Mouse (Mus musculus) limb, embryonic 10.5 days (tissue): ENCODE measurements around the gene Gm11042. TPM values are rescaled to one million over a fixed set of nuclear protein-coding genes. Genes with fewer than 3 reads are reported as not detected.

ENCODE experiments used
- DNase-seq: peaks from one replicate; pipeline ENCODE4 v3.0.0-alpha.2; 2017; ENCODE audit warnings: low spot score
- H3K27ac ChIP-seq: fragments of 300-500 bp; sonication (generic); 2 replicates; pipeline ENCODE4 v1.5.1; 2016; ENCODE audit warnings: mild to moderate bottlenecking
- H3K27me3 ChIP-seq: fragments of 300-500 bp; sonication (generic); 2 replicates; pipeline ENCODE4 v1.6.1; 2016; ENCODE audit warnings: low read depth, mild to moderate bottlenecking; ENCODE audit not compliant: poor library complexity, severe bottlenecking
- H3K36me3 ChIP-seq: fragments of 300-500 bp; sonication (generic); 2 replicates; pipeline ENCODE4 v1.6.1; 2016; ENCODE audit warnings: mild to moderate bottlenecking, moderate library complexity
- H3K4me1 ChIP-seq: fragments of 300-500 bp; sonication (generic); 2 replicates; pipeline ENCODE4 v1.6.1; 2016
- H3K4me3 ChIP-seq: fragments of 300-500 bp; sonication (generic); 2 replicates; pipeline ENCODE4 v1.5.1; 2016; ENCODE audit warnings: mild to moderate bottlenecking, moderate library complexity
- H3K9me3 ChIP-seq: fragments of 300-500 bp; sonication (generic); replicated peaks from 2 replicates; pipeline ENCODE4 v1.6.1; 2016; ENCODE audit warnings: mild to moderate bottlenecking
- WGBS: fragments of 180-500 bp; shearing (Covaris S2); methylation state at CpG from one replicate; pipeline ENCODE4 v1.1.7; 2016; 5-methylcytosine and 5-hydroxymethylcytosine counted together
- polyA plus RNA-seq: library from polyadenylated mRNA; unstranded; fragments of >200 nt; fragmentation: Nextera tagmentation; extraction: Ambion mirVana; gene quantifications from 2 replicates; pipeline ENCODE4 v1.2.1, GENCODE M21; 2016

The Gm11042 gene
- polyA plus RNA-seq = not detected in 2 replicates

DNA sequence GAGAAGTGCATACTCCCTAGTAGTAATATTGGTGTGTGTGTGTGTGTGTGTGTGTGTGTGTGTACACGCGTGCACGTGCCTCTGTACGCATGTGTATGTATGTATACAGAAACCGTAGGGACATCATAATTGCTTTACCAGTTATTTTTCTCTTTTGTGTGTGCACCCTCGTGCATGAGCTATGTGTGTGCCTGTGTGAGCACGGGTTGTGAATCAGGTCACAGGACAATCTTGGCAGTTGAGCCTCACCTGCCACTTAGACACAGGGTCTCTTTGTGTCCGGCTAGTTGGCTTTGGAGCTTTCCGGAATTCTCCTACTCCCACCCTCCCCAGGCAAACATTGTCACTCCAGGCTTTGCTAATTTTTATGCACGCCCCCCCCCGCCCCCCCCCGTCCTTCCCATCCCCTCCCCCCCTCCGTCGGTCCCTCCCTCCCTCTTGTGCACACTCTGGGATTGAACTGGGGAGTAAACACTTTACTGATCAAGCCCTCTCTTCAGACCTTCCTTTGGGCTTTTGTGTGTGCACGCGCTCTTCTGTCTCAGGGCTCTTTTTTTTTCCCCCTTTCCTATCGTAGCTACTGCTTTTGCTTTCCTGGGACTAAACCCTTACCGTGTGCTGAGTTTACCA is at the start of gene Gm11042:
Gene Gm11042 (minus strand): TSS at position 51 of the 630 bp plus-strand sequence.
- Histone ChIP-seq H3K9me3 (no peaks in the 10 kb centered on the region), H3K27ac (peak within 1 kb of the TSS; percentile 89), H3K27me3 (no peaks in the 10 kb centered on the region), H3K36me3 (no peaks in the 10 kb centered on the region), H3K4me3 (peak within 1 kb of the TSS; percentile 58), H3K4me1 (peaks cover 3% of the 10 kb centered on the region; the same call in 1 of the 2 replicates)
- 41% methylated on average over 16 of the region's 18 CpGs for WGBS
- peak; percentile 44 for DNase-seq

DNA sequence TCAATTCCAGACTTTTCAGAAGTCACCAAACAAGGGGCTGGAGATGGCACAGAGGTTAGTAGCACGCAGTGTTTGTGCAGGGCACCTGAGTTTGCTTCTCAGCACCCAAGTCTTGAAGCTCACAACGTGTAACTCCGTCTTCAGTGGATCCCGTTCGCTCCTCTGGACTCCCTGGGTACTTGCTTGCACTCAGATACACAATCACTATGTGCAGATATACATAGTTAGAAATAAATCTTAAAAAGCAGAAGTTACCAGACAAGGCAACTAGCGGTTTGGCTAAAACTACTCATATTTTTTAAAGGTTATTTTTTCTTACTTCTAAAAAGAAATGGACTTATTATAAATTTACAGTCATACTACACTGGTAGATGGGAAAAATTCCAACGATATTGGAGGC is 48.3 kb upstream of the Gm11042 start:
- 89% methylated on average over 7 of the region's 7 CpGs for WGBS
- H3K9me3 ChIP-seq = no peaks in the 10 kb centered on the region

DNA sequence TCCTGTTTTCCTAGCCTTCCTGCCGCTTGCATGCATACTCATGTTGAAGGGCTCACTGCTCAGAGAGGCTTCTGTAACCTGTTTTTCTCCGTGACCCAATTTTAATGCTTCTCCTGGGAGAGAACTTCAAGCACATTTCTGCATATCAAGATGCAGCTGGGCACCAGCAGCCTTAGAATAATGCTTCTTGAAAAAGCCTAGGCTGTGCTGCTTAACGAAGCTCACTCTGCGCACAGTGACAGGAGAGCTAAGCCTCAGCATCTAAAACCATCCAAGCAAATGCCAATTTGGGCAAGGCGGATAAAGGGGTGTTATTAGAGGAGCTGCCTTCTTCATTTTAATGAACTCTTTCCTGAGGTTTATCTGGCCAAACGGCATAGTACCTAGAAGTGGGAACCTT is 46.9 kb upstream of the Gm11042 start:
- Histone ChIP-seq H3K36me3 (no peaks in the 10 kb centered on the region), H3K4me3 (no peak overlapping the region), H3K27ac (peak overlapping the region; percentile 30; the same call in 1 of the 2 replicates), H3K4me1 (peaks cover 15% of the 10 kb centered on the region), H3K27me3 (no peaks in the 10 kb centered on the region), H3K9me3 (no peaks in the 10 kb centered on the region)
- no peak for DNase-seq
- WGBS = 80% methylated on average over 6 of the region's 6 CpGs

More for the DNA sequence above, 48.3 kb upstream of the Gm11042 start:
- Histone ChIP-seq H3K27me3 (no peaks in the 10 kb centered on the region), H3K4me3 (no peak overlapping the region), H3K27ac (no peak overlapping the region), H3K36me3 (no peaks in the 10 kb centered on the region), H3K4me1 (peaks cover 15% of the 10 kb centered on the region)
- DNase-seq = no peak

DNA sequence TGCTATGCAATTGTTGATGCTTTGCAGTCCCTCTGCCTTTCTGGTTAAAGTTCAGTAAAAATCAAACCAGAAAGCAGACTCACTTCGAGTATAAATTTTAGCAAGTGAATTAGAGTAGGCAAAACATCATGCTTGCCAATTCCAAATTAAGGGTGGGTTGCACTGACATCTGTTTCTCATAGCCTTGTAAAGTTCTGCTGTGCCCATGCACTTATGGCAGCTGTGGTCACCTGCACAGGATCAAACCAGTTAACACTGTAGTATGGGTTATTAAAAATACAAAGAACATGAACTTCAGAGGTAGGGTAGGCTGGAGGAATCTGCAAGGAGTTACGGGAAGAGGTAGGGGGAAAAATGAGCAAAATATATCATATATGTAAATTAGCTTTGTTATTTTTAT is 46.3 kb upstream of the Gm11042 start:
- DNase-seq = no peak
- Histone ChIP-seq H3K27me3 (no peaks in the 10 kb centered on the region), H3K9me3 (no peaks in the 10 kb centered on the region), H3K36me3 (no peaks in the 10 kb centered on the region), H3K27ac (no peak overlapping the region), H3K4me1 (peaks cover 19% of the 10 kb centered on the region), H3K4me3 (no peak overlapping the region)
- WGBS = 68% methylated on average over 2 of the region's 2 CpGs

DNA sequence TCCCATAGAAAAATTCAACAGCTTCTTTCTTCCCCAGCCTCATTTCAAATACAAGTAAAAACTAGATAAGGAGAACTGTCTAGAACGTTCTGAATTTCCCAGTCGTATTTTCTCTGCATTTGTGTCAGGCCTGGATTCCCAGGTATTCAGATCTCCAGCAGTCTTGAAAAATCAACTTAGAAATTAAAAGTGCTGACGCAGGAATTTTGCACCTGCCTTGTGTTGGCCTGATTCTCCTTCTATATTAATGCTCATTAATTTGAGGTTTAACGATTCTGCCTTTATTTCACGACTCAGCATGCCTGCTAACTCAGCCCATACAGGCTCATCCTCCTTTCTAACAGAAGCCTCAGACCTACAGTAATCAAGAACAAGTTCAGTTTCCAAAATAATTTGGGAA is 43.6 kb upstream of the Gm11042 start:
- Histone ChIP-seq H3K9me3 (no peaks in the 10 kb centered on the region), H3K4me1 (peaks cover 19% of the 10 kb centered on the region), H3K36me3 (no peaks in the 10 kb centered on the region), H3K4me3 (no peak overlapping the region), H3K27ac (no peak overlapping the region), H3K27me3 (no peaks in the 10 kb centered on the region)
- DNase-seq = no peak
- 87% methylated on average over 5 of the region's 5 CpGs for WGBS

DNA sequence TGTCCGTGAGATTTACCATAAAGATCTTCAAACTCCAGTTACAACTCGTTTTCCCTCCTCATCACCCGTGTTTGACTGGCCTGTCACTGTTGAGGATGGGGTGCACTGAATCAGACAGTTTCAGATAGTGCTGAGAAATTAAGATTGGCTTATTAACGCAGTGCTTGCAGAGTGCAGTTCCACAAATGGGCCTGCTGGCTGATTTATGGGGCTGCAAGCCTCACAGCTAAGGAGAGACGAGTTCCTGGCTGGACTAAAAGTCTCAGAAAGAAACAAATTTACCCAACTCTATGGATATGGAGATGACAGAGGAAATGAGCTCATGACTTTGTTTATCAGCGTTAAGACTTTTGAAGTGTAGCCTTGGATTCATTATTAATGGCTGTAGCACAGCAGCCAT is 41.6 kb upstream of the Gm11042 start:
- WGBS = 53% methylated on average over 6 of the region's 6 CpGs
- H3K4me1 ChIP-seq = peaks cover 15% of the 10 kb centered on the region

DNA sequence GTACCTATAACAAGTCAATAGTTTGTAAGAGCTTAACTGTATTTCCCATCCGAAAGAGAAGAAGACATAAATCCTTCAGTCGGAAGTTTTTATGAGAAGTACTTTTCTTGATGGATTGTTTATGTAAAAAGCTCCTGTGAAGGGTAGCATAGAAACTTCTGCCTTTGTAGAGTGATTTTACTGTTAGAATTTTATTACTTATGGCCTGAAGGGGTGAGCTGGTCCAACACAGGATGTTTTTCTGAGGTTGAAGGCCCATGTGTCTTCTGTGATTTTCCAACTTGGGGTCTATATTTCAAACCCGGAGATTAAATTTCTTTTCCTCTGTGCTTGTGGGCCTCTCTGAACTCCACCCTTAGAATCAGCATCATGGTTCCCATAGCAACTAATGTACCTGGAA is 26.5 kb upstream of the Gm11042 start:
- Histone ChIP-seq H3K27me3 (no peaks in the 10 kb centered on the region), H3K4me3 (no peak overlapping the region), H3K36me3 (no peaks in the 10 kb centered on the region), H3K4me1 (no peaks in the 10 kb centered on the region), H3K27ac (no peak overlapping the region), H3K9me3 (no peaks in the 10 kb centered on the region)
- 75% methylated on average over 3 of the region's 3 CpGs for WGBS
- DNase-seq = no peak

More for the DNA sequence above, 41.6 kb upstream of the Gm11042 start:
- Histone ChIP-seq H3K27me3 (no peaks in the 10 kb centered on the region), H3K9me3 (no peaks in the 10 kb centered on the region), H3K36me3 (no peaks in the 10 kb centered on the region), H3K4me3 (no peak overlapping the region), H3K27ac (no peak overlapping the region)
- DNase-seq = no peak

DNA sequence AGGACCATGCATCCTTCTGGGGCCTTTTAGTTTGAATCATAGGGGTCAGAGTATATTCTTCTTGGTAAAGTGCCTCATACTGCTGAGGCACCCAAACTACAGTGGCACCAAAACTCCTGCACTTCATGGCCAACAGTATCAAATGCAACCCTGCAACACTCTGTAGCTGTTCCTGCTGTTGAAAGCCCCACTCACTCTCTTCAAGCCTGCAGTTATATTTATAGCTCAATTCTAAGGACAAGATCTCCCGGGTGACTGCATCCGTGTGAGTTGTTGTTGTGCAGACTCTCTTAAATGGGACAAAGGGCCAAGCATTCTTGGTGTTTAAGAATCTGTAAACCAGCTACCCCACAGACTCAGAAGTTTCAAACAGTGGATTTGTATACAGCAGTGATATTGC is 23.9 kb upstream of the Gm11042 start:
- H3K36me3 ChIP-seq = no peaks in the 10 kb centered on the region
- H3K4me3 ChIP-seq = no peak overlapping the region
- H3K9me3 ChIP-seq = no peaks in the 10 kb centered on the region
- H3K27me3 ChIP-seq = no peaks in the 10 kb centered on the region
- no peak overlapping the region for H3K27ac ChIP-seq
- H3K4me1 ChIP-seq = no peaks in the 10 kb centered on the region
- no peak for DNase-seq
- 91% methylated on average over 2 of the region's 2 CpGs for WGBS

DNA sequence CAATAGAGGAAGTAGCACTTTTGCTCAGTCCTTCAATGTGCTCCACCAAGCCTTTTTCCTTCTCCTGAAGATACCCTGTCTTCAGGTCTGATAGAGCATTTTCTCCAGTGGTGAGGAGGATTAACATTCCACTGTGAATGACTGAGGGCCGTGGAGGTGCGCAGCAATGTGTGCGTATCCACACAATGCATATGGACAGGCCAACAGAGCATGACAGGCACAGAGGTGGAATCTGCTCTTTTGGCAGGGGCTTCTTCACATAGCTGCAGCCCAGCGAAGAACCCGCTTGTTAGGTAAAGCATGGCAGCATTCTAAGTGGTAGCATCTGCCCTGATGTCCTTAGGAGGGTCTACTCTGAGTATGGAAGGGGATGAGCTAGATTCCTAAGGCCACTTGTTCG is 17.5 kb upstream of the Gm11042 start:
- Histone ChIP-seq H3K4me1 (no peaks in the 10 kb centered on the region), H3K27ac (no peak overlapping the region), H3K4me3 (no peak overlapping the region), H3K9me3 (no peaks in the 10 kb centered on the region), H3K27me3 (no peaks in the 10 kb centered on the region), H3K36me3 (no peaks in the 10 kb centered on the region)
- 91% methylated on average over 6 of the region's 6 CpGs for WGBS
- no peak for DNase-seq

DNA sequence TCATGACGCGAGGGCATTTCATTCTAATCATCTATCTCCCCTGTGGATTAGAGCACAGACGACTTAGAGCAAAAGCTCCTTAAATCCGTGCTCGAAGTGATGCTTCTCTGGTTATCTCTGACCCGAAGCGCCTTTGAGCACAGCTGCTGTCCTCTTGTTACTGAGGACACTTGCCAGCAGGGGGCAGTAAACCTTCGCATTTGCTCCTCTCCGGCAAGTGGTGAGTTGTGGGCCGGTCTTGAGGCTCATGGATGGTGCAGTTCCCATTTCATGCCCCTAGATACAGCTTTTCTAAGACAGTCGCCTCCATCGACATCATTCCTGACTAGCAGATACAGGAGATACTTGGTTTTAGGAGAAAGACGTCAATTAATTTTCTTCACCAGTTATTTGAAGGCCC is 16.8 kb upstream of the Gm11042 start:
- Histone ChIP-seq H3K27me3 (no peaks in the 10 kb centered on the region), H3K36me3 (no peaks in the 10 kb centered on the region), H3K4me1 (no peaks in the 10 kb centered on the region), H3K9me3 (no peaks in the 10 kb centered on the region), H3K27ac (no peak overlapping the region), H3K4me3 (no peak overlapping the region)
- WGBS = 25% methylated on average over 13 of the region's 13 CpGs
- DNase-seq = peak; percentile 82

DNA sequence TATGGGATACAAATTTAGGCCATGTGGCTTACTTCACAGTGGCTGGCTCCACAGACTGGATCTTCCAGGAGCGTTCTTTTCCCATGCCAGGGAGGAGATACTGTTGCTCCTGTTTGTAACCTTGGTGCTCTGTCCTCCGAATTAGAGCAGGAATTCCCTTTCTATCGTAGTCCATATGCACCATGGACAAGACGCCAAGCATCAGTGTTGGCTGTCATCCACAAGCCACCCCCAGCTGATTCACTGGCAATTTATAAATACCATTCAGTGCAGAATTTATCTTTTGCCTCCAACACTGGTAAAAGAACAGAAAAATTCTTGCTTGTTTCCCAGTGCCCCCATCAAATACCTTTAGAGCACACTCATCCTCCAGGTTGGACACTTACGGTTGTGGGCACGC is 13.6 kb upstream of the Gm11042 start:
- H3K9me3 ChIP-seq = no peaks in the 10 kb centered on the region
- H3K27ac ChIP-seq = no peak overlapping the region
- H3K4me3 ChIP-seq = no peak overlapping the region
- WGBS = 91% methylated on average over 6 of the region's 6 CpGs
- no peaks in the 10 kb centered on the region for H3K4me1 ChIP-seq
- H3K27me3 ChIP-seq = no peaks in the 10 kb centered on the region
- no peaks in the 10 kb centered on the region for H3K36me3 ChIP-seq
- DNase-seq = no peak

DNA sequence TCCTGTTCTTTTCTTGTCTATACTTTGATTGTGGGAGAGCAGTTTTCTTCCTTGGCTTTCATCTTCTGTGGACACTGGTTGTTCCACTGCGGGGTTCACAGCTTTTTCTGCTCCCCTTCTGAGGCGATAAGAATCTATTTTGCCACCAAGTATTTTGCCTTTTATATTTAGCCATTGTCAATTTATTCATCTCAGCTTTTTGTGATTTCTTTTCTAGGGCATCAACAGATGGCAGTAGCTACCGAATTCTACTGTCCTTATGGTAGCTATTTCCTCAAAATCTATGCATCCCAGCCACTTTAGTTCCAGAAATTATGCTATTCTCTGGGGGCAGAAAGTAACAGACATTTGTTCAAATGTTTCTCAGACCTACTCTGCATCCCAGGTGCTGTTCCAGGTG is 10.4 kb upstream of the Gm11042 start:
- Histone ChIP-seq H3K4me1 (no peaks in the 10 kb centered on the region), H3K9me3 (no peaks in the 10 kb centered on the region), H3K27me3 (no peaks in the 10 kb centered on the region), H3K4me3 (no peak overlapping the region), H3K36me3 (no peaks in the 10 kb centered on the region), H3K27ac (no peak overlapping the region)
- 92% methylated on average over 3 of the region's 3 CpGs for WGBS
- DNase-seq = no peak

DNA sequence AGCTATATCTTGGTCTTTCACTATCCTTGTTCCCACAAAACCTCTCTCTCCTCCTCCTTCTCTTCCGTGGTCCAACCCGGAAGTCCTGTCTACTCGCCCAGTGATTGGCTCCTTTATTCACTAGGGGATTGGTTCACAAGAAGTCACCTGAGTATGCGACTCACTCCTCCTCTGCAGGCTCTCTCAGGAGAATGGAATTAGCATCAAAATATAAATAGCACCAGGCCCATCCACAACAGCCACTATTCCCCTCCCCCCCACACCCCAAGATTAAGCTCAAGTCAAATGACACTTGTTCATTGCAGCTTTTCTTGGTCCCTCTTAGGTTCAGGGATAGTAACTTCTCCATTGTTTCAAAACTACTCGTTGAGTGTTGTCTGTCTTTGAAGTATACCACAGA is 5.8 kb upstream of the Gm11042 start:
- no peak for DNase-seq
- Histone ChIP-seq H3K36me3 (no peaks in the 10 kb centered on the region), H3K27me3 (no peaks in the 10 kb centered on the region), H3K4me3 (no peak overlapping the region), H3K27ac (no peak overlapping the region), H3K9me3 (no peaks in the 10 kb centered on the region), H3K4me1 (no peaks in the 10 kb centered on the region)
- 74% methylated on average over 5 of the region's 5 CpGs for WGBS

DNA sequence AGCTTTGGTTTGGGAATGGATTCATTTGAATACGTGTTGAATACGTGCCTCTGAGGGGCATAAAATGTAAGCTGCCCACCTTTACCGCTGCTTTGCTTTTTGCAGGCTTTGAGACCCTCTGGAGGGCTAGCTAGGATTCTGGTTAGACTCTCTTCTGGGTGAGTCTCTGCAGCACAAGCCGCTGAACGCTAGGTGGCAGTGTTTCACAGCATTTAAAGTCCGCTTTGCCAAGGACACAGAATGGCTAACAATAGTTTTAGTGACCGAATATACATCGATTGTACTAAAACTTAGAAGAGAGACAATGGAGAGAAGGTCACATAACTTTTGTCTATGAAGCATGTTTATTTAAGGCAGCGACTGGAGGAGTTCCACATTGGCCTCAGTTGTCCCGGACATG is 4.1 kb upstream of the Gm11042 start:
- Histone ChIP-seq H3K27me3 (no peaks in the 10 kb centered on the region), H3K36me3 (no peaks in the 10 kb centered on the region), H3K27ac (no peak overlapping the region), H3K4me3 (no peak overlapping the region), H3K4me1 (peaks cover 3% of the 10 kb centered on the region; the same call in 1 of the 2 replicates), H3K9me3 (no peaks in the 10 kb centered on the region)
- 25% methylated on average over 10 of the region's 10 CpGs for WGBS
- peak; percentile 83 for DNase-seq
